Mouse (Mus musculus) left cerebral cortex, postnatal 25 days (tissue): ENCODE measurements at regions not wholly inside any gene's neighbourhood (a gene's known extent, or its start where the extent isn't known, plus 50 kb on each side); places are given as distances from the start of the nearest gene placed in this dataset.
A peak's percentile ranks its signal among the peaks of the same experiment; 100 is the strongest.

Experiments used
- DNase-seq, 2 experiments: peaks; one replicate each; pipeline ENCODE4 v3.0.0; 2022; ENCODE audit warnings: low spot score in 2 of 2, mixed read lengths in 1 of 2
- intact Hi-C: fragments of 180-260 bp; cut with DNase I; formaldehyde crosslinking; loops from one replicate; pipeline ENCODE4 v1.15.1; 2025

DNA sequence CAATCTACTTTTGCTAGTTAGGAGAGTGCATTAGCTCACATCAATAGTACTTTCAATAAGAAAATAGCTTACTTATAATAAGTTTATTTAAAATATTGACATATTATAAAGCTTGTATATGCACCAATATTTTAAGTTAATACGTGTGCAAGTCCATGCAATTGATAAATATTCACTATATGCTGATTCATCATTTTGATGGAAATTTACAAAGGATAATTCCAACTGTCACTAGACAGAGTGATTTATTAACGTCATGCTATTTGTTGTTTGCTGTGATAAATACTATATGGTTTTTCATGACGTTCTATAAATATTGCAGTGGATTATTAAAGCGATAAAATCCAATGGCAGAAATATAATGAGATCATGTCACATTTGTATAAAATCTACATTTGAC lies 253.0 kb downstream of the Lipi start:
- intact Hi-C loops, result no loop called here

DNA sequence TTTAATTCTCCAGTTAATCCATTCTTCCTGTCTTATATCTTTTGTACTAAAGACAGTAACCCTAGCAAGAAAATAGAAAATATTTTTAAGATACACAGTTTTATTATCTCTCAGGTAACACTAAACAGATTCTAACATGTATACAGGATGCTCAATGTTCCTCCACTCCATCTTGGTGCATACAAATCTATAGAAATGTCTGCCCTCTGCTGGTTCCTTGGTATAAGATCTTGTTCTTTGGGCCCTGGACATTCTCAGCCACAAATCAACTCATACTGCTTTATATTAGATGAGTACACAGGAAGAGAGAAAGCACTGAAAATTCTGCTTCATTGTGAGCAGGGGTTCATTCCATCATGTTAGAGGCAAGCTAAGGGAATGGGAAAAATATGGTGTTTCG lies 260.6 kb downstream of the Lipi start:
- intact Hi-C loops, result loop anchor here (10.0 kb wide), 1 partner anchor 470 kb away; no protein-coding TSS in a partner anchor
- DNase-seq, result peak in 1 of 2 experiments; percentile 59

More for the DNA sequence above, 253.0 kb downstream of the Lipi start:
- DNase-seq, result no peak

DNA sequence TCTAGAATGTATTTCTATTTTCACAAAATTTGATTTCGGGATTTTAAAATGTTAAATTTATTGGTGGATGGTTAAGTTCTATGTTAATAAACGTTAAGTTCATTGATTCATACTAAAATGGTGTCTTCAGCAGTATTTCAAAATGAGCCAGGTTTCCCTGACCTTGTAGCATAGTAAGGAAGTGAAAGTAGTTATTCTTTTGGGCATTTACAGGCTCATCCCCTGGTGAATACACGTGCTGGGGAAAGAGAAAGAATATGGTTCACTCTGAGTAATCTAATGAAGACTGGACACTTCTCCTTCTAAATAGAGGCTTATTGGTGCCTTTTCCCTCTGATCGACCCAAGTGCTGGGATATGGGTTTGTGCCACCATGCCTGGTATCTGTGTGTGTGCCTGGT lies 281.1 kb downstream of the Lipi start:
- intact Hi-C loops, result no loop called here
- DNase-seq, result no peak

DNA sequence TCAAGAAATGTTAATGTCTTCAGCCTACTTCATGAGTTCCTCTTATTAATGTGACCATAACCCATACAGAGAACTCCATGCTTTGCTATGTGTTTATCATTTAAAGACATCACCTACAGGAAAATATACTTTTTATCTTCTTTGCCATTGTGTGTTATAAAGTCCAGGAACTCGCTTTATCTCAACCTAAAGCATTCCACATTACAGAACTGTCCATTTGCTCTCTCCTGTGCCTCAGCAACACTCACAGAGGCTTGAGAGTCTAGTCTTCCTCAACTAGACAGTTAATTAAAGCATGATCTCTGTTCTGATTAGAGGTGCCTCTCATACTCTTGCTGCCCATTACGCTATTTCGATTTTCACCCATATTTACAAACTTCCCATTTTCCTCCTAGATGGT lies 288.4 kb downstream of the Lipi start:
- intact Hi-C loops, result no loop called here
- DNase-seq, result no peak

DNA sequence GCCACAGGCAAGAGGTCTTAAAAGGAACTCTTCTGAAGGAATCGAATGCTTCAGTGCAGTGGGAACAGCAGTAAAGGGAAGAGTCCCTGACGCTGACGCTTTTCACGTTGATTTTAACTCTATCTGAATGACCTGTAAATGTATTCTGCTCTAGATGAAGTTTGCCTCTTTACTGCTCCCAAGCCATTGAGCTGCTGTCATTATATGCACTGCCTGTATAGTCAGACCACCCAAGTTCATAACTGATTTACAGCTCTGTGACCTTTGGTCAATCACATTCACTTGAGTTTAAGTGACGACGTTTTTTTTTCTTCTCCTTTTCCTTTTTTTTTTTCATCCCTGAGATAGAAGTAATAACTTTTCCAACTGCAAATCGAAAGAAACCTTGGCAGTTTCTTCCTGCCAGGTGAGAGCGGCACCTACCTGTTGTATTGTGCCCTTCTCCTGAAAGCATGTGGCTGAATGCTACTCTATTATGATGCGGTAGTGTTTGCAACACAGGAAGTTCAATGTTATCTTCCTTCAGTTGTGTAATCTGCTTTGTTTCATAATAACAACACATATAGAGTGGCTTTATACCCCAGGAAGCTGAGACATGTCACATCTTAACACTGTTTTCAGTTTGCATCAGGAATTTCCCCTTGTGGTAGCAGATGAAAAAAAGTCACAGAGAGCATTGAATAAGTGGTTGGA lies 293.0 kb downstream of the Lipi start:
- intact Hi-C loops, result no loop called here
- no peak for DNase-seq

DNA sequence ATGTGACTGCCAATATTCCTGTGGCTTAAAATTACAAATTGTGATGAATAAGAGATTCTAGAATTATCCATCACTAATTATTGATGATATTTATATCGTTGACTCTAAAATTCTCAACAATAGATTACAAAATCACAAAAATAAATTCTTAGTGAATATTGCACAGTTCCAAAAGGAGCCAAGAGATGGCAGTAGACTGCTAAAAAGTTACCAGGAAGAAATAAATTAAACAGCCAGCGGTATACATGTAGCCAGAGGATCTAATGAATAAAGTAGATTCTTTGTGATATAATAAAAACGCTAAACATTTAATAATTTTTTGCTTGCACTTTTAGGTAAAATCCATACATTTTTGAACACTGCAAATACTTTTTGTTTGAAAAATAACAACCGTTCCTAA lies 294.7 kb downstream of the Lipi start:
- intact Hi-C loops, result no loop called here
- DNase-seq, result peak in 1 of 2 experiments; percentile 26

DNA sequence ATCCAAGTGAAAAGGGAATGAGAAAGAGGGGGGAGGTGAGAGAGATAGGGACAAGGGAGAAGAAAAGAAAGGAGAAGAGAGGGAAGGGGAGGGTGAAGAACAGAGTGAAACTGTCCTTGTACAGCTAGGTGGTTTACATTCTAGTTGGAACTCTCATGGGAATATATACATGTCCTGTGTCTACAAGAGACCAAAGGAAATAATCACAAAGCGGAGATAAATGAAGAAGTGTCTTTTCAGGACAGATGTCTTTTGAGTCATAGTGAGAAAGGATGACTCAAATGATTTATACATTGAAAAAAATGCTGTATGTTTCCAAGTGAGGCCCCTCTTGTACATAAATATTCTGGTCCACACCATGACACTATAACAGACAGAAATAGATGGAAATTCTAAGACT lies 298.7 kb downstream of the Lipi start:
- intact Hi-C loops, result loop anchor here (5.0 kb wide), 1 partner anchor 195 kb away; no protein-coding TSS in a partner anchor
- no peak for DNase-seq

DNA sequence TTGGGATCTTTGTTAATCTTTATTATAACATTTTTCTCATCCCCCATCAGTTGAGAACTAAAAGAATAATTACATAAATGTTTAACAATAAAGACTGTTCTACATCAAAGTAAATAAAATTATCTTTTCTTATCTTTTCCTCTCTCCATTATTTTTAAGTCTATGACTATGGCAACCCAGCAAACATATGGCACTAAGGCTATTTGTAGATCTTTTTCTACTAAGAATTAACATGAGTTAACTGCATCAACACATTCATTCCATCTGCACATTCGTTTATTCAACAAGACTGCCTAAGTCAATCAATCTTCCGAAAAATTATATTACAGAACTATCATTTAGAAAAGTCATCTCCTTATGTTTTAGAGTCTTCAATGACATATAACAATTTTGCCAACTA lies 300.1 kb downstream of the Lipi start:
- intact Hi-C loops, result loop anchor here (5.0 kb wide), 1 partner anchor 194 kb away; no protein-coding TSS in a partner anchor
- peak in 1 of 2 experiments; percentile 55 for DNase-seq

DNA sequence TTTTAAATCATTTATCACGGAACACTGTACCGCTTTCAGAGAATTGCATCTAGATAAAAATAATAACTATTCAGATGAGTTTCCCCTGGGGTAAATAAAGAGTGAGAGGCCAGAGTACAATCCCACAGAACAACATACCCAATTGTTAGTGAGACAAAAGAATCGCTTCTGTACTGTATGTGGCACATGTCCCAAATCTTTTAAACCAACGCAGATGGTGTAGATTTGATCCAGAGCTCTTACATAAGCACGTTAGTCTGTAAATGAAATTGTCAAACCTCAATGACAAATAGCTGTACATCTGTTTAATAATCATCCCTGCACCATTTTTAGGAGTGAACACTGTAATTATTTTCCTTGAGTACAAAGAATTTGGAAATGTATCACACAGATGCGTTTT lies 322.0 kb downstream of the Lipi start:
- peak in 1 of 2 experiments; percentile 43 for DNase-seq

DNA sequence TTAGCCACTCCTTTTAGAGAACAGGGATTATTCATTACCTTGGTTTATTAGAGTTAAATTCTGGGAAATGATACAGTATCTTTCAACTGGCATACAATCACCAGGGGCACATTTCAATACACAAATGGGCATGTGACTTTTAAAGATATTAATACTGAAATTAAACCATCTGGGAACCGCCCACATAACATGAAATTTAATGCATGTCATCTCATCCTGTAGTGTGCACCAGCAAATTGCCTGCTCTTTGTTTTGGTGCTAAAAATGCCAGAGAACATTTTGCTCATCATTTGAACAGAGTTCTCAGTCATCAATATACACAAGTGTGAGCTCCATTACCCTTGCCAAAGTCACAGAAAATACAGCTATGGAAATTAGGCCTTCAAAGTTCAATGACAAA lies 330.9 kb downstream of the Lipi start:
- intact Hi-C loops, result no loop called here
- DNase-seq, result no peak

More for the DNA sequence above, 322.0 kb downstream of the Lipi start:
- intact Hi-C loops, result no loop called here

DNA sequence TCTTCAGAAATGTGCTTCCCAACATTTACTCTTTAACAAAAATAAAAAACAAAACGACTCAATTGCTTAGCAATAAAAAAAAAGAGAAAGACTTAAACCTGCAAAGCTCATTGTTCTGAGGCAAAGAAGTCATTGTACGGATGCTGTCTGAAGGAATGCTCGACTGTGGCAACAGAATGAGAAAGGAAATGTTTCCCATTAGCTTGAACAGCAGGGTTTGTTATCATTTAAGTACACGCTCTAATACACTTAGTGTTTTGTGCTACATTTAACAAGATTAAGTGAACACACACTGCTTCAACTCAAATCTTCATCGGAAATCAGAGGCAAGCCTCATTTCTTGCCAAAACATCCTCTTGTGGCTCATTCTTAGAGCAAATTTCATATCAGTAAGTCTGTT lies 336.7 kb downstream of the Lipi start:
- intact Hi-C loops, result no loop called here

DNA sequence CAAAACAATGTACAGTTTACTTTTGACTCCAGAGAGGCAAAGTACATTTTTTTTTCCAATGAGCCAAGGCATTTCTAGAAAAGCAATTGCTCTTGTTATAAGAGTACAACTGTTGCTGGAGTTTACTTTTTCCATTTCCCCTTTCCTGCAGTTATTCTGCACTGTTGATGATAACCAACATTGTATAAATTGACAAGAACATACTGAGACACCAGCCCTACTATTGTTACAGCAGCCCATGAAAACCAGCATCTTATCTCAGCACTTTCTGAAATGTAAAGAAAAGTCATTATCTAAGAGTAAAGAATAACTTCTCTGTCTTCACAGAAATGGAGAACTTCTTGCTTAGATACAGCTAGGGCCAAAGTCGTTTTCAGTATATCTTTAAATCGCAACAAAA lies 345.5 kb downstream of the Lipi start:
- no peak for DNase-seq
- intact Hi-C loops, result no loop called here

More for the DNA sequence above, 336.7 kb downstream of the Lipi start:
- DNase-seq, result no peak

DNA sequence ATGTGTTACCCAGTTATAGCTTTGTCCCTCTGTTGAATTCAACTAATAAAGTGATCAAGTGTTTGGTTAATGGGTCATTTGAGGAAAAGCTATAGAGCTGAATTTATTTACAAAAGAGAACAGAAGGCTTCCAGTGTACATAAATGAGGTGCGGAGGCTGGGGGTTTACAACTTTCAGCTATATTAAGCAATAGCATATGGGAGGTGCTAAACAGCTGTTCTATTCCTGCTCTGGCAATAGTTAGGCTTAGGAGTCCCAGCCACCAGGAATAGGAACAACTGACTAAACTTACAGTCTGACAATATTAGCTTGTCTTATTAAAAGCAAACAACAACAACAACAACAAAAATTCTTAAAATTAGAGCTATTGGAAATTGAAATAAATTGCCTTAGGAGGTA lies 353.7 kb downstream of the Lipi start:
- peak; percentile 24 to 84 for DNase-seq
- intact Hi-C loops, result loop anchor here (10.0 kb wide), 1 partner anchor 137 kb away; no protein-coding TSS in a partner anchor

DNA sequence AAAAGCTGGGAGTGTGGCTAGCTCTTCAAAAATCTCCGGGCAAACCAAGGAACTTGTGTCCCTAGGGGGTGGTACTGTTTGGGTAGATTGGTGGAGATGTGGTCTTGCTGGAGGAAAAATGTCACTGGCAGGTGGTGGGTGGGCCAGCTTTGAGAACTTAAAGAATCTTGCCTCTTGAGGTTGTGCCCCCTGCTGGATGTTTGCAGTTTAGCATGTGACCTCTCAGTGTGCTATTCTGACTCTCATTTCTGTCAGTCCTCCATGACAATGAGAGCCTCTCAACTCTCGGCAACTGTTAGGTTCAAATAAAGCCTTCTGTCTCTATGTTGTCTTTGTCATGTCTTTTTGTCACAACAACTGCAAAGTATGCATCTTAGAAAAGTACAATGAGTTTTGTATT lies 392.5 kb downstream of the Lipi start:
- intact Hi-C loops, result no loop called here
- no peak for DNase-seq

DNA sequence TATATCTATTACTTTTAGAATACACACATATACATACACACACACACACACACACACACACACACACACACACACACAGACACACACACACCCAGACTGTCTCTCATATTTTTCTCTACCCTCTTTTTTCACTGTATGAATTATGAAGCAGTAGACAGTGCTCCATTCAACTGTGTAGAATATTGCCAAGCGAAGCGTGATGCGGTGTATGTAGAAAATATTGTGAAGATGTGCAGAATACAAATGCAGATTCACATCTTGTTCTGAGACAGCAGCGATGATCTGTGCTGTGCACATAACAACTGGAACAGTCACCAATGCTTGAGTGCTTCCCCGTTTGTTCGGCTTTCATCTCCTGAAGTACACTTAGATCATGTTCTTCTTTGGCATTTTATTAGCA lies 395.5 kb downstream of the Lipi start:
- no peak for DNase-seq
- intact Hi-C loops, result no loop called here

DNA sequence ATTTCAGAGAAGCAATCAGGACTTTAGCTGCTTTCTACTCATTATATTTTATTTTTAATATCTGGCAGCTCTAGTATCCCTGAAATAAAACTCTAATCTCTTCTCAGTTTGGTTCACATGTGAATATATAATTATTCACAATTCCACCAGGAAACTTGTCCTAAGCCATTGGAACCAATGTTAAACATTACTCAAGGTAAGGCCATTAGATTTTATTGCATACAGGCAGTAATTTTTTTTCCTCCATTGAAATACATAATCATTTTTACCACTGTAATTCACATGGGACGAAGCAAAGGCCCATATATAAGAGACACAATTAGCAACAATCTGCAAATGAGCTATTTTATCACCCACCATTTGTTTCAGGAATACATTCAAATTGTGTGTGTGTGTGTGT lies 419.8 kb downstream of the Lipi start:
- DNase-seq, result no peak
- intact Hi-C loops, result no loop called here

DNA sequence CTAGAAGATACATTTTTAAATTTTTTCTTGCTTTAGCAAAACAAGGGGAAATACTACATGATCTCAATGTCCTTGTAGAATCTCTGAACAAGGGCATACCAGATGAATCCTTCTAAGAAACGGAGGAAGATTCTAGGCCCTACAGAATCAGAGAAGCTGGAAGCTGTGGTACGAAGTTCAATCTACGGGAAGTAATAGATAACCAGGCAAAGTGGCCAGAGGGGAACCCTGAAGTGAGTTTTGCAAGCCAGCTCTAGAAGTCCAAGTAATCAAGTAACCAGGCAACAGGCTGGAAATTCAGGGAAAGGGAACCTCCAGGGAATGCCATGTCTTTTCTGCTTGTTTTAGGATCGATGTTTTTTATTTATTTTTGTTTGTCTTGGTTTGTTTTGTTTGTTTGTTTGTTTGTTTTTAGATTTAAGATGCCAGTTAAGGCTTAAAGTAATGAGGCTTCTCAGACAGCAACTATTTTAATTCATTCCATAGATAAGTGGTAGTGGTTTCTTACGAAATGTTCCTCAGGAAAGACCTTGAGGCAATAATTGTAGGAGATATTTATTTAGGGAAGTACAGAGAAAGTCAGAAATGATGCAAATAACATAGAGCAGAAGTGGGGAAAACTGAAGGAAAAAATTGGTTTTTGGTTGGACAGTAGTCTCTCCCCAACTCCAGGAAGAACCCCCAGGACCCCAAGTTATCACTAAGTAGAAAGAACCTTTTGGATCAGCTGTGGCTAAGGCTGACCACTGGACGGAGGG lies 420.7 kb downstream of the Lipi start:
- DNase-seq, result no peak
- intact Hi-C loops, result no loop called here

DNA sequence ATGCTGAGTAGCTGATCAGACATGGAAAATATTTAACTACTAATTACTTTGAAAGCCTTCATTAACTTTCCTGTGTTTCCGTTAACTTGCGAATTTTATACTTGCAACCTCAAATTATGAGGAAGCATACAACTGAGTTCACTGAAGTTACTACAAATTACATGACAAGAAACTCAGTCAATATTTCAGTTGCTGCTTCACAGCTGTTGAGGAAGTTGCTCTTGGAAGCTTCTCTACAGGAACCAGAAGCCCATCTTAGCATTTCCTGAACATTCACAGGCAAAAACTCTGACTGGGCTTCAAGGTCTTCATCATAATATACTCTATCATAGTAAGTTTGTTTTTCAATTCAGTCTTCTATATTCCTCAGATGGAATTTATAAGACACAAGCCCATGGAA lies 426.1 kb downstream of the Lipi start:
- intact Hi-C loops, result loop anchor here (5.0 kb wide), 1 partner anchor 67 kb away; no protein-coding TSS in a partner anchor
- DNase-seq, result no peak

DNA sequence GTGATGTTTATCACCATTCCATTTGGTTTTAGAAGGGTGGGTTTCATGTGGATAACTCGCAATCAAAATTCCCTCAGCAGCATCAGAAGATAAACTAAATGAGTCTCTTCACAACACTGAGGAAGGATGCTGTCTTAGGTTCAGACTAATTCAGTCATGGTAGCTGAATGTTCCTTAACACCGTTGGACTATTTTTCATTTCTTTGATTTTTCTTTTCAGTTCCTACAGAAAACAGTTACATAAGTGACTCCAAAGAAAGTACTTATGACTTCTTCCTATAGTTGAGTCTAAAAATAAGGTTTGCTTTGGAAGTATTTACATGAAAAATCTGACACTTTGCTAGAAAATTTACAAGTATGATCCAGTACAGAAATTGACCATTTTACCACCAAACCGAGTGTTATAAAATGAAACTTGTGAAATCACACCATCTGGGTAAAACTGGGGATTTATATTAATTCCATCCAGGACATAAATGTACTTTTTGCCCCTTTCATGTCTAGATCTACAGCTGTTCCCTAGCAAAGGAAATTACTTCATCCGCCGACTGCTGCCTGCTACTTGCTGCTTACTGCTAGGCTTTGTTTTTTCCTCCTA lies 430.3 kb downstream of the Lipi start:
- intact Hi-C loops, result loop anchor here (5.0 kb wide), 1 partner anchor 63 kb away; no protein-coding TSS in a partner anchor
- peak; percentile 18 to 70 for DNase-seq
